ENCODE assay signal across 23 mouse cellular contexts in genomic region chr15:31185506-31185905, GRCm38 (mm10). TPM values are rescaled to one million over a fixed set of nuclear protein-coding genes. Genes with fewer than 3 reads are reported as not detected.
A peak's percentile ranks its signal among the peaks of the same experiment; 100 is the strongest.
DNase-seq lines count a peak whose midpoint lies in the region; ATAC-seq and TF ChIP-seq lines count a peak whose summit lies in the region.
"Had no signal": no experiment of that assay in that cellular context is flagged by ENCODE, and none has a peak within 500 bp of the region (broad histone marks: within the 10 kb centered on the region; RNA-seq: fewer than 3 reads in every experiment).

No protein-coding gene starts in this region.

- 0 out of 2 replicates have a peak, but pooled peaks cover 4% of the 10 kb centered on the region for H3K4me1 ChIP-seq in intestine, embryonic 15.5 days (replicated peaks)
- no peaks in the 10 kb centered on the region; the same call in 1 of the 2 replicates for H3K4me1 ChIP-seq in intestine, embryonic 16.5 days (ENCODE audit: control insufficient read depth, insufficient read depth, low read length)
- H3K4me1 ChIP-seq in hindbrain, postnatal 0 days (ENCODE audit: insufficient read depth, low read length): no peaks in the 10 kb centered on the region
- H3K4me1 ChIP-seq: embryonic facial prominence, embryonic 10.5 days; forebrain, embryonic 10.5 days; hindbrain, embryonic 12.5 days had no signal

- H3K4me3 ChIP-seq in intestine, embryonic 15.5 days (replicated peaks): no peak overlapping the region
- no peak overlapping the region for H3K4me3 ChIP-seq in intestine, embryonic 16.5 days (ENCODE audit: low read length)
- H3K4me3 ChIP-seq in myocyte: no peak overlapping the region
- H3K4me3 ChIP-seq in hindbrain, postnatal 0 days (ENCODE audit: low read length): no peak overlapping the region
- H3K4me3 ChIP-seq: embryonic facial prominence, embryonic 10.5 days; erythroblast, embryonic 14.5 days; forebrain, embryonic 10.5 days; hindbrain, embryonic 12.5 days had no signal

- no peaks in the 10 kb centered on the region for H3K27me3 ChIP-seq in intestine, embryonic 15.5 days (replicated peaks)
- no peaks in the 10 kb centered on the region for H3K27me3 ChIP-seq in intestine, embryonic 16.5 days (replicated peaks; ENCODE audit: control insufficient read depth, insufficient read depth, low read length)
- no peaks in the 10 kb centered on the region for H3K27me3 ChIP-seq in myocyte (ENCODE audit: control insufficient read depth, insufficient read depth, insufficient read length)
- H3K27me3 ChIP-seq in hindbrain, postnatal 0 days (ENCODE audit: insufficient read depth, low read length): no peaks in the 10 kb centered on the region
- H3K27me3 ChIP-seq: hindbrain, embryonic 12.5 days; Patski had no signal

- H3K79me2 ChIP-seq in myocyte (ENCODE audit: control insufficient read depth, insufficient read depth): no peaks in the 10 kb centered on the region

- 66% methylated on average over 5 of the region's 5 CpGs for WGBS in intestine, embryonic 15.5 days
- WGBS in intestine, embryonic 16.5 days: 62% methylated on average over 5 of the region's 5 CpGs
- 93% methylated on average over 5 of the region's 5 CpGs for WGBS in hindbrain, postnatal 0 days

- no peak overlapping the region for H3K4me2 ChIP-seq in intestine, embryonic 15.5 days (replicated peaks)
- H3K4me2 ChIP-seq in intestine, embryonic 16.5 days (ENCODE audit: low read depth, low read length): no peak overlapping the region
- H3K4me2 ChIP-seq in myocyte (ENCODE audit: low read depth): peak overlapping the region; percentile 84
- no peak overlapping the region for H3K4me2 ChIP-seq in hindbrain, postnatal 0 days (ENCODE audit: low read depth, low read length)
- H3K4me2 ChIP-seq: hindbrain, embryonic 12.5 days had no signal

- no peak for TF ChIP-seq CTCF in hindbrain, postnatal 0 days (IDR thresholded peaks at IDR 0.05; ENCODE audit: low read depth)

- no peak for TF ChIP-seq POLR2A in myocyte (IDR thresholded peaks at IDR 0.05; ENCODE audit: insufficient read length, low read depth)

- DNase-seq in frontal cortex, postnatal 14 days (ENCODE audit: low spot score in 2 of 2): no peak
- DNase-seq in urinary bladder, postnatal 25 days (ENCODE audit: low spot score): peak; percentile 36
- no peak for DNase-seq in urinary bladder, postnatal 4 days (ENCODE audit: low spot score in 2 of 2)
- no peak for DNase-seq in hindbrain, postnatal 0 days (ENCODE audit: low spot score)
- DNase-seq: adrenal gland, adult 2 months; adrenal gland, postnatal 25 days; cerebellum, adult 18-20 months; cerebellum, adult 9-11 months; cerebellum, postnatal 36 days; gastrocnemius, postnatal 25 days; heart, postnatal 4 days had no signal

- H3K9me3 ChIP-seq in intestine, embryonic 15.5 days: no peaks in the 10 kb centered on the region
- H3K9me3 ChIP-seq in intestine, embryonic 16.5 days (ENCODE audit: control insufficient read depth, low read length): no peaks in the 10 kb centered on the region
- no peaks in the 10 kb centered on the region for H3K9me3 ChIP-seq in hindbrain, postnatal 0 days (ENCODE audit: low read length)
- H3K9me3 ChIP-seq: embryonic facial prominence, embryonic 10.5 days; forebrain, embryonic 10.5 days; hindbrain, embryonic 12.5 days had no signal

- no peak overlapping the region for H3ac ChIP-seq in myocyte (ENCODE audit: control insufficient read depth, insufficient read length)

- ATAC-seq in frontal cortex, adult (ENCODE audit: low TSS enrichment): peak; percentile 27; the same call in 1 of the 2 replicates
- peak; percentile 17; the same call in 1 of the 2 replicates for ATAC-seq in intestine, embryonic 15.5 days
- ATAC-seq in intestine, embryonic 16.5 days: no peak
- ATAC-seq in hindbrain, postnatal 0 days: no peak
- ATAC-seq: activated CD4-positive, CD25-positive, alpha-beta regulatory T cell, adult 4 months; forebrain, embryonic 14.5 days; hindbrain, embryonic 16.5 days had no signal

- H3K27ac ChIP-seq in intestine, embryonic 15.5 days: no peak overlapping the region
- H3K27ac ChIP-seq in intestine, embryonic 16.5 days (ENCODE audit: low read length): no peak overlapping the region
- no peak overlapping the region for H3K27ac ChIP-seq in hindbrain, postnatal 0 days
- H3K27ac ChIP-seq: embryonic facial prominence, embryonic 10.5 days; forebrain, embryonic 10.5 days; hindbrain, embryonic 12.5 days had no signal

- no peaks in the 10 kb centered on the region for H3K36me3 ChIP-seq in intestine, embryonic 15.5 days
- H3K36me3 ChIP-seq in intestine, embryonic 16.5 days (ENCODE audit: control insufficient read depth, insufficient read depth, low read length): no peaks in the 10 kb centered on the region
- H3K36me3 ChIP-seq in myocyte (ENCODE audit: control insufficient read depth, insufficient read depth): no peaks in the 10 kb centered on the region
- no peaks in the 10 kb centered on the region for H3K36me3 ChIP-seq in hindbrain, postnatal 0 days (ENCODE audit: insufficient read depth, low read length)
- H3K36me3 ChIP-seq: embryonic facial prominence, embryonic 10.5 days; forebrain, embryonic 10.5 days; hindbrain, embryonic 12.5 days had no signal

- no peak overlapping the region for H3K9ac ChIP-seq in intestine, embryonic 15.5 days
- no peak overlapping the region for H3K9ac ChIP-seq in intestine, embryonic 16.5 days (ENCODE audit: low read depth, low read length)
- H3K9ac ChIP-seq in hindbrain, postnatal 0 days (replicated peaks; ENCODE audit: low read length): no peak overlapping the region
- H3K9ac ChIP-seq: hindbrain, embryonic 12.5 days had no signal

TF ChIP-seq in myocyte, 11 proteins besides CTCF, POLR2A, EP300 and RAD21:
- no peak for TF ChIP-seq CEBPB (IDR thresholded peaks at IDR 0.05; ENCODE audit: insufficient read depth, poor library complexity, severe bottlenecking)
- TF ChIP-seq TCF12 (IDR thresholded peaks at IDR 0.05; ENCODE audit: insufficient read depth, poor library complexity, severe bottlenecking): no peak
- TF ChIP-seq MYOG (IDR thresholded peaks at IDR 0.05; ENCODE audit: control insufficient read depth in 1 of 3, insufficient read depth in 1 of 3, insufficient read length in 2 of 3, low read depth in 2 of 3): no peak
- no peak for TF ChIP-seq E2F4 (IDR thresholded peaks at IDR 0.05; ENCODE audit: insufficient read depth)
- TF ChIP-seq MYOD1 (IDR thresholded peaks at IDR 0.05; ENCODE audit: control insufficient read depth in 1 of 3, insufficient read length in 2 of 3, low read depth in 2 of 3): no peak
- TF ChIP-seq SRF (IDR thresholded peaks at IDR 0.05; ENCODE audit: control insufficient read depth, insufficient read length, low read depth): no peak
- no peak for TF ChIP-seq TCF3 (IDR thresholded peaks at IDR 0.05; ENCODE audit: insufficient read length, low read depth)
- no peak for TF ChIP-seq REST (IDR thresholded peaks at IDR 0.05; ENCODE audit: insufficient read depth, insufficient read length)
- no peak for TF ChIP-seq MAX (IDR thresholded peaks at IDR 0.05; ENCODE audit: low read depth)
- no peak for TF ChIP-seq POLR2AphosphoS2 (IDR thresholded peaks at IDR 0.05; ENCODE audit: insufficient read length, low read depth)
- TF ChIP-seq USF1 (IDR thresholded peaks at IDR 0.05; ENCODE audit: low read depth): no peak
TF ChIP-seq in myocyte: peak in this region for 0.

RNA-seq across cellular contexts. Expression of gene Dap, which starts 38.6 kb away (rescaled TPM):
- 89.0 and 93.3 TPM in 2 replicates for polyA plus RNA-seq in intestine, embryonic 15.5 days (2015; fragmentation: Nextera tagmentation; extraction: Ambion mirVana)
- 80.5 and 86.7 TPM in 2 replicates for polyA plus RNA-seq in intestine, embryonic 16.5 days (2015; fragmentation: Nextera tagmentation; extraction: Ambion mirVana)
- polyA plus RNA-seq in myocyte (2012; fragmentation: generic; extraction: Trizol): 417 TPM
- total RNA-seq in hindbrain, postnatal 0 days (2014; rRNA removed): 17.6 and 39.0 TPM in 2 replicates
- 26.5 and 29.5 TPM in 2 replicates for polyA plus RNA-seq in hindbrain, postnatal 0 days (2015; fragmentation: Nextera tagmentation; extraction: Ambion mirVana)

Comparison
In these comparisons a context has a peak if more than half of its experiments do, and no peak if none do; other contexts are left out.
1. ATAC-seq: peak in frontal cortex, adult (single experiment) and intestine, embryonic 15.5 days (single experiment); none in intestine, embryonic 16.5 days (single experiment) and hindbrain, postnatal 0 days (single experiment).